Mouse (Mus musculus) urinary bladder, adult 18-20 months (tissue): ENCODE measurements around the gene Suv39h1.
"Not testable (repeated sequence)": the region's sequence is repeated elsewhere in the genome, so short reads cannot be mapped to it uniquely, and the experiment has no call there.

ENCODE experiments used
- DNase-seq, 2 experiments: peaks; one replicate each; pipeline ENCODE4 v3.0.0; 2022; ENCODE audit warnings: low spot score in 2 of 2, mixed read lengths in 2 of 2

Suv39h1 gene

DNA sequence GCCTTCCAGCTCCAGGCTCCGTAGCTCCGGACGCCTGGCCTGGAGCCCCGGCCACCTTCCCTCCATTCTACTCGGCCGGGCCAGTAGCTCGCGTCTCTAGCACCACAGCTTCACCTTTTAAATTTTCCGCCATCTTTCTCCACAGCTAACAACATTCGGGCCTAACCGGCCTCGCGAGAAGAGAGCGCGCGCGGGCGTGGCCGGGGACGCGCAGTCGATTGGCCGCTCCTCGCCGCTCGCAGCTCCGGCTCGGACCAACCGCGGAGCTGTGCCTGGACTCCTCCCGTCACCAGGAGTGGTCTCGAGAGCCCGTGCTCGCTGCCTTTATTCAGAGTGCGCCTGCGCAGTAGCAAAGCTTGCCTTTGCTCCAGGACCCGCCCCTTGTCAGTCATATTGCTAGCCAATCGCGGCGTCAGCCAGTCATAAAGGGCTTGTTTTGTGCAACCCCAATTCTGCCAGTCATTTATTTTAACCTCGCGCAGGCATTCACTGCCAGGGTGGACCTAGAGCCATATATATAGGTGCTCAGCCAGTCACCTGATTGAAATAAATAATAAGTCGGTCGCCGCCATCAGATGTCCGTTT is at the start of gene Suv39h1:
Suv39h1 (minus strand) TSS at position 331 of the 585 bp plus-strand sequence.
- peak; percentile 50 to 91 for DNase-seq

GRCm38 (mm10) chrX:8123821-8124470 is 49.4 kb upstream of the Suv39h1 start:
- DNase-seq, result no peak

DNA sequence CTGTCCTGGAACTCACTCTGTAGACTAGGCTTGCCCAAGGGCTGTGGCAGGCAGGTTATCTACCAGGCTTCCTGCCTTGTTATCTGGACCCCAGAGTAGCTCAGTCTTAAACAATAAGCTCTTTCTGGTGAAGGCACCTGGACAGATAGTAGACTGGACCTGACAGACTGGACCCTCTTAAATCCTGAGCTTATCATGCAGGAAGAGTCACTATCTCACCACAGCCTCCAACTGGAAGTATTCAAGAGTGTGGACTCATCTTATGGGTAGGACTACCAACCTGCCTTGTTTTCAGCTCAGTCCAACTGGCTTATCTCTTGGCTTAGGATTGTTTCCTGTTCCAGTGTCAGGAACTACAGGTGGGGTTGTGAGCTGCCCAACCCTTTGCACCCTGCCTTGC is 42.7 kb upstream of the Suv39h1 start:
- DNase-seq, result no peak

DNA sequence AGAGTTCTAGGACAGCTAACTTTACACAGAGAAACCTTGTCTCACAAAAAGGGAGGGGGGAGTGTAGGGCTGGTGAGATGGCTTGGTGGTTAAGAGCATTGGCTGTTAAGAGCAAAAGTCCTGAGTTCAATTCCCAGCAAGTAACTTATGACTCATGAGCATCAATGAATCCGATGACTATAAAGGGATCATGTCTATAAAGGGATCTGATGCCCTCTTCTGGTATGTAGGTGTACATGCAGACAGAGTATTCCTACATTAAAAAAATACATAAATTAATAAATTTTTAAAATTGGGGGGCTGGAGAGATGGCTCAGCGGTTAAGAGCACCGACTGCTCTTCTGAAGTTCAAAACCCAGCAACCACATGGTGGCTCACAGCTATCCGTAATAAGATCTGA is 40.7 kb upstream of the Suv39h1 start:
- no peak for DNase-seq

- DNase-seq, result no peak
Observed at GRCm38 (mm10) chrX:8105019-8105418, 30.5 kb upstream of the Suv39h1 start.

- DNase-seq, result no peak
Observed at GRCm38 (mm10) chrX:8102213-8102668, 27.7 kb upstream of the Suv39h1 start.

GRCm38 (mm10) chrX:8101017-8101416 is 26.5 kb upstream of the Suv39h1 start:
- DNase-seq, result no peak

- no peak for DNase-seq
Observed at GRCm38 (mm10) chrX:8099435-8099834, 24.9 kb upstream of the Suv39h1 start.

- DNase-seq, result peak; percentile 77 to 91
Observed at GRCm38 (mm10) chrX:8096787-8097242, 22.3 kb upstream of the Suv39h1 start.

DNA sequence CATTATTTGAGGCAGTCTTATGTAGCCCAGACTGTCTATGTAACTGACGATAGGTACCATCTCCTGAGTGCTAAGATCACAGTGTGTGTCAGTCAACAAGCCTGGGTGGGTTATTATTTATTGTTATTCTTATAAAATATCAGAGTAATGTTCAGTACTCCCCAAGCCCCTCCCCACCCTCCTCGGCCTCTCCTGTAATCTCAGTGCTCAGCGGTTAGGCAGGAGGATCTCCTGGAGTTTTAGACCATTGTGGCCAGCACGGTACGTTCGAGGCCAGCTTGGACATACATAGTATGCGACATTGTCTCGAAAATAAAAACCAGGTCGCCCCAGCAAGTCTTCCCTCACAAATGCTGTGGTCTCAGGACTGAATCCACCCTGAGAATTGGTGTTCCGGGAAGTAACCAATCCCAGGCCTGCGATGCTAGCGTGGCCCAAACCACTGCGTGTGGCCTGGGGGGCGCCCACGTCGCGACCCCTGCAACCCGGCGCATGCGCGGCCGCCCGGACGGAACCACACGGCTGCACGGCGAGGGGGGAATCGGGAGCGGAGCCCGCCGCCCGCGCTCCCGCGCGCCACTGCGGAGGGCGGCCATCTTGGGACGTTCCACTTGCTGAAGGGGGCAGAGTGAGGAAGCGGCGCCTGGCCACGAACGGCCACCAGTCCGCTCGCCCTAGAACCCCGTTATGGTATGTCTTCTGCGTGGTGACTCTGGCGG is 21.7 kb upstream of the Suv39h1 start:
- DNase-seq, result peak in 1 of 2 experiments; percentile 83

DNA sequence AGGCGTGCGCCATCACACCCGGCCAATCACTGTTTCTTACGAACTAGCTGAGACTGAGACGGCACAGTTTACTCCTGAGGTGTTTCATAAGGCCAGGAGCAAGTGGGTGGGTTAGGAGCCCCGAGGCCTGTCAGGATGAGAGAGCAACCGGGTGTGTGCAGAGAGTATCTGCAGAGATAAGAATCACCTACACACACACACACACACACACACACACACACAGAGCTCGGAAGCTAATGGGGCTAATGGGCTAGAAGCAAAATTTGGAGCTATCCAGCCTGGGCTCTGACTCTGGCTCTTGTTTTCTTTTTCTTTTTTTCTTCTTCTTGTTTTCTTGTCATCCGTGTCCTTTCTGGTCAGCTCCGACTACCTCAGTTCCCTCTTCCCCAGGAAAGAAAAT is 21.0 kb upstream of the Suv39h1 start:
- DNase-seq, result no peak

GRCm38 (mm10) chrX:8090954-8091347 is 16.4 kb upstream of the Suv39h1 start:
- DNase-seq, result not testable (repeated sequence)

GRCm38 (mm10) chrX:8090346-8090953 is 15.9 kb upstream of the Suv39h1 start, which contains the start of gene Was:
TSS of gene Was (minus strand) at chrX:8090498.
- no peak for DNase-seq

- DNase-seq, result no peak
Observed at GRCm38 (mm10) chrX:8089746-8090145, 15.2 kb upstream of the Suv39h1 start.

DNA sequence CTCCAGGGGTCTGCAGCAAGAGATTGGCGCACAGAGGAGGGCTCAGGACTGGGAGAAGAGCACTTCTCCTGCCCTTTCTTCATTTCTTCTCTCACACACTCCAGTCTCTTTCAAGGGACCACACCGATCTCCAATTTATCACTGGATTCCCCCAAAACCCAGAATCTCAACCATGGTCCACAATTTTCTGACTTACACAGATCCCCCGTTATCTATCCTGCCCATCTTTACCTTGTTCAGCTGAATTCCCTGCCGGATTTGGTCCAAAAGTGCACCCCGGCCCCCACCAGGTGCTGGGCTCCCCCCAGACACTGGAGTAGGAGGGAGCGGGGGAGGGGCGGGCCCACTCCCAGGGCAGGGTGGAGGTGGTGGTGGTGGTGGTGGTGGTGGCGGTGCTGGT is 11.1 kb upstream of the Suv39h1 start:
- no peak for DNase-seq

GRCm38 (mm10) chrX:8084771-8085259 is 10.3 kb upstream of the Suv39h1 start:
- no peak for DNase-seq

GRCm38 (mm10) chrX:8075104-8075503 is 544 bp upstream of the Suv39h1 start:
- DNase-seq, result no peak

DNA sequence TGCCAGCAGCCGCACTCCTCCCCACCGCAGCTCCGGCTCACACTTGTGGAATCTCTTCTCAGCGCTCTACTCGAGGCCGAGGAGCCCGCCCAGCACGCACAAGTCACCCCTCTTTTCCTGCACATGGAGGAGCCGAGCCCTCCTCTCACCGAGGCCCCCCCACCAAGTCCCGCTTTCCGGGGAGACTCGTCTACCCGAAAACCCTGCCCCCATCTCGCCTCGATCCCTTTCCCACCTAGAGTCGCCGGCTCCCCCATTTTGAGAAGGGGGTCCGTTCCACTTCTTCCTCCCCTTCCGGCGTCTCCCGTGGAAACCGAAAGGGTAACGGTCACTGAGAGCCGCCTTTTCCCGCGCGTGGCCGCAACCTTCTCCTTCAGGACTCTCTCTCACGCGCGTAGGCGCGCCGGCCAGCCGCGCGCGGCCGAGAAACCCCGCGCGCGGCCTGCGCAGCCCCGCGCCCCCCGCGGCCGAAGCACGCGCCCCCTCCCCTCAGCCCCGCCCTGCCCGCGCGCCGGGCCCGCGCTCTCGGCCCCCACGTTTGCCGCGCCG is 605 bp downstream of the Suv39h1 start:
- peak in 1 of 2 experiments; percentile 8 for DNase-seq

DNA sequence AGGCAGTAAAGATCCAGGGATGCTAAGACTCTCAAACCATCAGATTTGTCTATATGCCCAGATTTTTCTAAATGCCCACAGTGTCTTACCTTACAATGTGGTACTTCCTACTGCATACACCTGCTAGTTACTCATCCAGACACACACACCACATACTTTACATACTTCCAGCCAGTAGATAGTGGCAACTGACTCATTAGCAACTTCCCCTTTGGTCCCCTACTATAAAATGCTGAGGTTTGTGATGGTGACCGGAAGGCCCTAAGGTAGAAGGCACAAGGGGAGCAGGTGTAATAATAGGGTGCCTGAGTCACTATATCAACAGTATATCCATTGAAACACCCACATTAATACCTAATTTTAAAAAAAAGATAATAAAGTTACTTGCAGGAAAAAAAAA is 5.4 kb downstream of the Suv39h1 start:
- no peak for DNase-seq

DNA sequence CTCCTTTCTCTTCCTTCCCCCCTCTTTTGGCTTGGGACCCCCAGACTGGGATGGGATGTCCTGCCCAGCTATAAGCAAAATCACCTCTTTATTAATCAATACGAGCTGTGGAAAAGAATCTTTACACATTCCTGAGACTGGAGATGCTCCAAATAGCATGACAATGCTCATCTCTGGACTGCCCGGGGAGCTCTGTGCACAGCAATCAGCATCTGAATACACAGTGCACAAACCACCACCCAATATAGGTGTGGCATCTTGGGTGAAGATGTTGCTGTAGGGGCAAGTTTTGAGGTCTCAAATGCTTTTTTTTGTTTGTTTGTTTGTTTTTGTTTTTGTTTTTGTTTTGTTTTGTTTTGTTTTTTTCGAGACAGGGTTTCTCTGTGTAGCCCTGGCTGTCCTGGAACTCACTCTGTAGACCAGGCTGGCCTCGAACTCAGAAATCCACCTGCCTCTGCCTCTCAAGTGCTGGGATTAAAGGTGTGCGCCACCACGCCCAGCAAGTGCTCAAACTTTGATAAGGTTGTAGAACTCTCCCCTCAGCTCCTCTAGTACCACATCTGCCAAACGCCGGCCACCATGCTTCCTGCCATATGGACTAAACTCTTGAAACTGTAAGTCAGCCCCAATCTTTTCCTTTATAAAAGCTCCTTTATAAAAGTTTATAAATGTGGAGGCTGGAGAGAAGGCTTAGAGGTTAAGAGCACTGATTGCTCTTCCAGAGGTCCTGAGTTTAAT is 23.3 kb downstream of the Suv39h1 start:
- not testable (repeated sequence) for DNase-seq

DNA sequence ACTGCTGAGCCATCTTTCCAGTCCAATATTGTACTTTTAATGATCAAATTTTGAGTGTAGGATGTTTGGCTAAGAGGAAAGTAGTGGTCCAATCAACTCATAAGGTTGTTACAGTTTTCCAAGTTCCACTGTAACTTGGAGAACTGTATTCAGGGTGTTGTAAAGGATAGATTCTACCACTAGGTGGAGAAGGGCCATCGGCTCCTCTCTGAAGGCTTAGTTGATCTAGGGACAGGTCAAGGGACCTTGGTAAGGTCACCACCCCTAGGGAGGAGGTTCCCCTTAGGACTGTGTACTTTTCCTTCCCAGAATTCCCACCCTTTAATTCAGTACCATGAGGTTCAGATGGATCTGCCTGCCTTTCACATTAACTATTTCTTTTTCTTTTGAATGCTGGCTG is 41.6 kb downstream of the Suv39h1 start:
- no peak for DNase-seq
